Mouse (Mus musculus) heart, adult 11 months (tissue): ENCODE measurements around the gene Nup133.
"Not testable (repeated sequence)": the region's sequence is repeated elsewhere in the genome, so short reads cannot be mapped to it uniquely, and the experiment has no call there.

Experiments
- DNase-seq: peaks from one replicate; pipeline ENCODE4 v3.0.0; 2022

Gene Nup133

GRCm38 (mm10) chr8:123948942-123949685 lies at the start of gene Nup133:
Nup133 (minus strand) TSS chr8:123949265.
- DNase-seq, result peak; percentile 100

GRCm38 (mm10) chr8:123993997-123994396 lies 44.9 kb upstream of the Nup133 start:
- no peak for DNase-seq

GRCm38 (mm10) chr8:123993597-123993996 lies 44.5 kb upstream of the Nup133 start:
- DNase-seq, result no peak

GRCm38 (mm10) chr8:123992587-123992986 lies 43.5 kb upstream of the Nup133 start:
- DNase-seq, result no peak

- no peak for DNase-seq
Measured at GRCm38 (mm10) chr8:123990277-123991049, 41.4 kb upstream of the Nup133 start.

- DNase-seq, result no peak
Measured at GRCm38 (mm10) chr8:123989128-123989527, 40.1 kb upstream of the Nup133 start.

GRCm38 (mm10) chr8:123988605-123989038 lies 39.6 kb upstream of the Nup133 start:
- DNase-seq, result peak; percentile 92

GRCm38 (mm10) chr8:123982826-123983400 lies 33.8 kb upstream of the Nup133 start, which contains the start of gene Abcb10:
Abcb10 (minus strand) TSS chr8:123983122.
- DNase-seq, result peak; percentile 100

- DNase-seq, result no peak
Measured at GRCm38 (mm10) chr8:123982291-123982793, 33.3 kb upstream of the Nup133 start.

GRCm38 (mm10) chr8:123981674-123982073 lies 32.6 kb upstream of the Nup133 start:
- peak; percentile 87 for DNase-seq

GRCm38 (mm10) chr8:123980239-123980638 lies 31.2 kb upstream of the Nup133 start:
- DNase-seq, result no peak

- DNase-seq, result no peak
Measured at GRCm38 (mm10) chr8:123978926-123979325, 29.9 kb upstream of the Nup133 start.

- peak; percentile 96 for DNase-seq
Measured at GRCm38 (mm10) chr8:123978166-123978838, 29.2 kb upstream of the Nup133 start.

- DNase-seq, result no peak
Measured at GRCm38 (mm10) chr8:123977499-123977898, 28.4 kb upstream of the Nup133 start.

- no peak for DNase-seq
Measured at GRCm38 (mm10) chr8:123973495-123973894, 24.4 kb upstream of the Nup133 start.

- no peak for DNase-seq
Measured at GRCm38 (mm10) chr8:123966896-123967295, 17.8 kb upstream of the Nup133 start.

- DNase-seq, result no peak
Measured at GRCm38 (mm10) chr8:123961371-123961770, 12.3 kb upstream of the Nup133 start.

- DNase-seq, result not testable (repeated sequence)
Measured at GRCm38 (mm10) chr8:123960556-123960955, 11.5 kb upstream of the Nup133 start.

GRCm38 (mm10) chr8:123960056-123960455 lies 11.0 kb upstream of the Nup133 start:
- DNase-seq, result peak; percentile 87

- peak; percentile 72 for DNase-seq
Measured at GRCm38 (mm10) chr8:123959473-123959872, 10.4 kb upstream of the Nup133 start.

GRCm38 (mm10) chr8:123958130-123958529 lies 9.1 kb upstream of the Nup133 start:
- peak; percentile 95 for DNase-seq

- DNase-seq, result no peak
Measured at GRCm38 (mm10) chr8:123954246-123954645, 5.2 kb upstream of the Nup133 start.

GRCm38 (mm10) chr8:123953686-123954085 lies 4.6 kb upstream of the Nup133 start:
- no peak for DNase-seq
